Mouse (Mus musculus): ENCODE measurements around the gene Fsd1. TPM values are rescaled to one million over a fixed set of nuclear protein-coding genes. Genes with fewer than 3 reads are reported as not detected.

Gene Fsd1
- polyA plus RNA-seq, 1 experiment from 2014 or later, result 5.2 TPM

DNA sequence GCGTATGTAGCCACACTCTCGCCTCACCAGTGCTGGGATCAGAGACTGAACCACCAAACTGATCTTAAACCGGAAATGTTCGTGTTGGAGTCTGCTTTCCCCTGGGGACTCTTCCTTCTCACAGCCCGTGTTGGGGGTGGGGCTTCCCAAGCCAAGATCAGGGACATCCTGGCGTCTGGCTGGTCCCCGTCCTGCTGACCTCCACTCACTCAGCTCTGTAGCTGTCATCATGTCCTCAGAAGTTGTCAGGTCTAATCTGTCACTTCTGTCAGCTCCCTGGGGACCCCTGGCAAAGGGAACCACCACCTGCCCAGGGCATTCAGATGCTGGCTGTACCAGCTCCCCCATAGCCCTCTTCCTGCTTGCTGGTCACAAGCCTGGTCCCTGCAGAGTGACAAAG is 18.1 kb upstream of the Fsd1 start:
- H3K4me1 ChIP-seq (ENCODE audit: control insufficient read depth, insufficient read depth, low read length), result peaks cover 27% of the 10 kb centered on the region
- no peaks in the 10 kb centered on the region; the same call in 1 of the 2 replicates for H3K36me3 ChIP-seq (ENCODE audit: control insufficient read depth, insufficient read depth, low read length)
- H3K4me3 ChIP-seq (ENCODE audit: low read depth, low read length), result no peak overlapping the region
- no peak for ATAC-seq (replicated peaks; ENCODE audit: insufficient number of reproducible peaks, low FRiP score, low TSS enrichment)
- 28% methylated on average over 7 of the region's 7 CpGs for WGBS (ENCODE audit: insufficient replicate concordance)
- H3K9ac ChIP-seq (ENCODE audit: low read depth, low read length), result peak overlapping the region; percentile 43; the same call in 1 of the 2 replicates
- peak overlapping the region; percentile 11; the same call in 1 of the 2 replicates for H3K27ac ChIP-seq (ENCODE audit: low read depth, low read length)
- no peaks in the 10 kb centered on the region for H3K9me3 ChIP-seq (replicated peaks; ENCODE audit: control insufficient read depth, low read length)
- H3K4me2 ChIP-seq, result no peak overlapping the region
- peaks cover 8% of the 10 kb centered on the region; the same call in 1 of the 2 replicates for H3K27me3 ChIP-seq (ENCODE audit: control insufficient read depth, insufficient read depth, low read length)

GRCm38 (mm10) chr17:55969560-55969959 is 16.7 kb upstream of the Fsd1 start:
- ATAC-seq (replicated peaks; ENCODE audit: insufficient number of reproducible peaks, low FRiP score, low TSS enrichment), result no peak
- Histone ChIP-seq H3K9me3 (replicated peaks; ENCODE audit: control insufficient read depth, low read length) (no peaks in the 10 kb centered on the region), H3K9ac (ENCODE audit: low read depth, low read length) (no peak overlapping the region), H3K4me2 (peak overlapping the region; percentile 1; the same call in 1 of the 2 replicates), H3K4me3 (ENCODE audit: low read depth, low read length) (peak overlapping the region; percentile 49; the same call in 1 of the 2 replicates), H3K27me3 (ENCODE audit: control insufficient read depth, insufficient read depth, low read length) (peaks cover 11% of the 10 kb centered on the region; the same call in 1 of the 2 replicates), H3K4me1 (ENCODE audit: control insufficient read depth, insufficient read depth, low read length) (peaks cover 27% of the 10 kb centered on the region), H3K27ac (ENCODE audit: low read depth, low read length) (no peak overlapping the region), H3K36me3 (ENCODE audit: control insufficient read depth, insufficient read depth, low read length) (no peaks in the 10 kb centered on the region; the same call in 1 of the 2 replicates)
- 38% methylated on average over 14 of the region's 14 CpGs for WGBS (ENCODE audit: insufficient replicate concordance)

DNA sequence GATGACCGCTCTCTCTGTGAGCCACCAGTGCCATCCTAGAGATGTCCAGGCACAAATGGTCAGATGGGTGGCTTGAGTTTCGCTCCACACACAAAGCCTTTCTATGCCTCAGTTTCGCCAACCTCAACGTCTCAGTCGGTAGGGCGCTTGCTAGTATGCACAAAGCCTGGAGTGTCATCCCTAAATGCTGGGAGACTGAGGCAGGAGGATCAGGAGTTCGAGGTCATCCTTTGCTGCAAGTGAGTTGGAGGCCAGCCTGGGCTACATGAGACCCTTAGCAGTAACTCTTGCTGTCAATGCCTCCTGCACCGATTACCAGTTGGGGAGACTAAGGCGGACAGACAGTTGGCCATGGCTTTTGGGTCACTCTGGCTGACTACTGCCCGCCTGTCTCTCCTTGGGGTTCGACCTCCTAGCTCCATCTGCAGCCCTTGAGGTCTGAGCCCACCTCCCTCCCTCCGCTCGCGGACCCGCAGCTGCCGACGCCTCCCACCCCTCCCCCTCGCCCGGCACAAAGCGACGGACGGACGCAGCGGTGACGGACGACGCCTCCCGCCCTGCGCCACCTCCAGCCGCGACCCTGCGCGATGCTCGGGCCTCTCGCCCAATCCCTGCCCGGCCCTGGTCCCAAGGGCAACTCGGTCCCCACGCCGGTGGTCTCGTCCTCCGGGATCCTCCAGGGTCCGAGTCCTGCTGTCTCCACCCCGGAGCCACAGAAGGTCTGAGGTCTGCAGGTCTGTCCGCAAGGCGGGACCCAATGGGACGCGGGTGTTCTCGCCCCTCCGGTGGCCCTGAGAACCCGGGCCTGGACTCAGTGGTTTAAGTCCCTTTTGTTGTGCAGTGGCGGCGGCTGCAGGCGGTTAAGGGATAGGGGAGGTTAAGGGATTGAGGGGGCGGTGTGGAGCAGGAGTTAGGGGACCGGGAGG is 16.1 kb upstream of the Fsd1 start, which contains the start of gene Shd:
Gene Shd, plus strand, starts transcription at position 502 of the 926 bp plus-strand sequence.
- Histone ChIP-seq H3K9me3 (replicated peaks; ENCODE audit: control insufficient read depth, low read length) (no peaks in the 10 kb centered on the region), H3K36me3 (ENCODE audit: control insufficient read depth, insufficient read depth, low read length) (no peaks in the 10 kb centered on the region; the same call in 1 of the 2 replicates), H3K27me3 (ENCODE audit: control insufficient read depth, insufficient read depth, low read length) (peaks cover 11% of the 10 kb centered on the region; the same call in 1 of the 2 replicates), H3K4me1 (ENCODE audit: control insufficient read depth, insufficient read depth, low read length) (peaks cover 27% of the 10 kb centered on the region), H3K4me3 (ENCODE audit: low read depth, low read length) (peak within 1 kb of the TSS; percentile 49), H3K9ac (ENCODE audit: low read depth, low read length) (peak within 1 kb of the TSS; percentile 66), H3K27ac (ENCODE audit: low read depth, low read length) (no peak within 1 kb of the TSS), H3K4me2 (peak within 1 kb of the TSS; percentile 82)
- 9% methylated on average over 55 of the region's 55 CpGs for WGBS (ENCODE audit: insufficient replicate concordance)
- ATAC-seq (replicated peaks; ENCODE audit: insufficient number of reproducible peaks, low FRiP score, low TSS enrichment), result peak; percentile 18

DNA sequence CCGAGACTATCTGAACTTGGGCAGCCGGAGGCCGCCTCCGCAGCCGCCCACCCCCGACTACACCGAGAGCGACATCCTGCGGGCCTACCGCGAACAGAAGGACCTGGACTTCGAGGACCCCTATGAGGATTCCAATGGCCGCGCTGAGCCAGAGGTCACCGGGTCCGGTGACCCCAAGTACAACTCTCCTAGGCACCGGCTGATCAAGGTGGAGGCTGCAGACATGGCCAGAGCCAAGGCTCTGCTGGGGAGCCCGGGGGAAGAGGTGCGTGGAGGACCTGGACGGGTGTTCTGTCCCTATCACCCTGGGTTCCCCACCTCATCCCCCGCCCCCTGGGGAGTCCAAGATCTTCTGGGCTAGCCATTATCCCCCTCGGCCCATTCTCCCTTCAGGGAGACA is 14.9 kb upstream of the Fsd1 start:
- peaks cover 27% of the 10 kb centered on the region for H3K4me1 ChIP-seq (ENCODE audit: control insufficient read depth, insufficient read depth, low read length)

DNA sequence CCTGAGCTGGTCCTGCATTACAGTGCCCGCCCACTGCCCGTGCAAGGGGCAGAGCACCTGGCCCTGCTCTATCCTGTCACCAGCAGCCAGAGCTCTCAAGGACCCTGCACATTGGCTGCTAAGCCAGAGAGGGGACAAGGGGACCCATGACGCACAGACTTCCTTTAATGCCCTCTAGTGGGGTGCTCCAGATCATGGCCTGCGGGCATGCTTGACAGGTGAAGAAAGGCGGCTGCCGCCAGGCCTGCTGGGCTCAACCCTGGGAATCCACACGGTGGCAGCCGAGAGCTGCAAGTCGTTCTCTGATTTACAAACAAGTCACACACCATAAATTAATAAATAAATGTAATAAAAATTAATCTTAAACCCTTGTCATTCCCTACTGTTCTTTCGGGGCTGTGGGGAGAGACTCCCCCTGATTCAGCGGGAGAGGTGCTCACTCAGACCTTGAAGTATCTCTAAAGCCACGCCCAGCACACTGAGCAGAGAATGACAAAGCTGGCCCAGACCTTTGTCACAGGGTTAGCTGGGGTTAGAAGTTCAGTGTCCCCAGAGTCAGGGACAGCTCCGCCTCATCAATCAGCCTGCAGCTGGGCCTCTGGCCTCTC is 9.9 kb upstream of the Fsd1 start:
- 21% methylated on average over 13 of the region's 13 CpGs for WGBS (ENCODE audit: insufficient replicate concordance)
- Histone ChIP-seq H3K4me1 (ENCODE audit: control insufficient read depth, insufficient read depth, low read length) (no peaks in the 10 kb centered on the region; the same call in 1 of the 2 replicates), H3K36me3 (ENCODE audit: control insufficient read depth, insufficient read depth, low read length) (no peaks in the 10 kb centered on the region), H3K9ac (ENCODE audit: low read depth, low read length) (no peak overlapping the region), H3K27me3 (ENCODE audit: control insufficient read depth, insufficient read depth, low read length) (peaks cover 7% of the 10 kb centered on the region; the same call in 1 of the 2 replicates), H3K4me3 (ENCODE audit: low read depth, low read length) (no peak overlapping the region), H3K4me2 (no peak overlapping the region; the same call in 1 of the 2 replicates), H3K9me3 (replicated peaks; ENCODE audit: control insufficient read depth, low read length) (no peaks in the 10 kb centered on the region), H3K27ac (ENCODE audit: low read depth, low read length) (no peak overlapping the region)
- ATAC-seq (replicated peaks; ENCODE audit: insufficient number of reproducible peaks, low FRiP score, low TSS enrichment), result no peak

More for the DNA sequence above, 14.9 kb upstream of the Fsd1 start:
- Histone ChIP-seq H3K36me3 (ENCODE audit: control insufficient read depth, insufficient read depth, low read length) (no peaks in the 10 kb centered on the region; the same call in 1 of the 2 replicates), H3K9ac (ENCODE audit: low read depth, low read length) (no peak overlapping the region), H3K27ac (ENCODE audit: low read depth, low read length) (no peak overlapping the region), H3K4me3 (ENCODE audit: low read depth, low read length) (peak overlapping the region; percentile 49), H3K27me3 (ENCODE audit: control insufficient read depth, insufficient read depth, low read length) (peaks cover 11% of the 10 kb centered on the region; the same call in 1 of the 2 replicates), H3K9me3 (replicated peaks; ENCODE audit: control insufficient read depth, low read length) (no peaks in the 10 kb centered on the region), H3K4me2 (peak overlapping the region; percentile 82)
- 31% methylated on average over 22 of the region's 22 CpGs for WGBS (ENCODE audit: insufficient replicate concordance)
- ATAC-seq (replicated peaks; ENCODE audit: insufficient number of reproducible peaks, low FRiP score, low TSS enrichment), result no peak

- no peak overlapping the region for H3K4me3 ChIP-seq (ENCODE audit: low read depth, low read length)
- H3K27ac ChIP-seq (ENCODE audit: low read depth, low read length), result no peak overlapping the region
- H3K9ac ChIP-seq (ENCODE audit: low read depth, low read length), result no peak overlapping the region
- no peak for ATAC-seq (replicated peaks; ENCODE audit: insufficient number of reproducible peaks, low FRiP score, low TSS enrichment)
- no peaks in the 10 kb centered on the region for H3K36me3 ChIP-seq (ENCODE audit: control insufficient read depth, insufficient read depth, low read length)
- no peaks in the 10 kb centered on the region for H3K9me3 ChIP-seq (replicated peaks; ENCODE audit: control insufficient read depth, low read length)
- WGBS (ENCODE audit: insufficient replicate concordance), result 55% methylated on average over 3 of the region's 3 CpGs
- H3K4me2 ChIP-seq, result no peak overlapping the region
- peaks cover 7% of the 10 kb centered on the region; the same call in 1 of the 2 replicates for H3K27me3 ChIP-seq (ENCODE audit: control insufficient read depth, insufficient read depth, low read length)
- no peaks in the 10 kb centered on the region; the same call in 1 of the 2 replicates for H3K4me1 ChIP-seq (ENCODE audit: control insufficient read depth, insufficient read depth, low read length)
These were observed 9.0 kb upstream of the Fsd1 start for GRCm38 (mm10) chr17:55977301-55977700.

GRCm38 (mm10) chr17:55990278-55990898 is 4.1 kb downstream of the Fsd1 start:
- no peak overlapping the region for H3K4me3 ChIP-seq (ENCODE audit: low read depth, low read length)
- no peaks in the 10 kb centered on the region for H3K9me3 ChIP-seq (replicated peaks; ENCODE audit: control insufficient read depth, low read length)
- WGBS (ENCODE audit: insufficient replicate concordance), result 70% methylated on average over 8 of the region's 8 CpGs
- H3K4me1 ChIP-seq (ENCODE audit: control insufficient read depth, insufficient read depth, low read length), result no peaks in the 10 kb centered on the region
- no peaks in the 10 kb centered on the region for H3K36me3 ChIP-seq (ENCODE audit: control insufficient read depth, insufficient read depth, low read length)
- H3K27ac ChIP-seq (ENCODE audit: low read depth, low read length), result no peak overlapping the region
- 0 out of 2 replicates have a peak, but pooled peaks have one; percentile 7 for ATAC-seq (replicated peaks; ENCODE audit: insufficient number of reproducible peaks, low FRiP score, low TSS enrichment)
- peaks cover 19% of the 10 kb centered on the region for H3K27me3 ChIP-seq (ENCODE audit: control insufficient read depth, insufficient read depth, low read length)
- H3K9ac ChIP-seq (ENCODE audit: low read depth, low read length), result no peak overlapping the region
- H3K4me2 ChIP-seq, result no peak overlapping the region

DNA sequence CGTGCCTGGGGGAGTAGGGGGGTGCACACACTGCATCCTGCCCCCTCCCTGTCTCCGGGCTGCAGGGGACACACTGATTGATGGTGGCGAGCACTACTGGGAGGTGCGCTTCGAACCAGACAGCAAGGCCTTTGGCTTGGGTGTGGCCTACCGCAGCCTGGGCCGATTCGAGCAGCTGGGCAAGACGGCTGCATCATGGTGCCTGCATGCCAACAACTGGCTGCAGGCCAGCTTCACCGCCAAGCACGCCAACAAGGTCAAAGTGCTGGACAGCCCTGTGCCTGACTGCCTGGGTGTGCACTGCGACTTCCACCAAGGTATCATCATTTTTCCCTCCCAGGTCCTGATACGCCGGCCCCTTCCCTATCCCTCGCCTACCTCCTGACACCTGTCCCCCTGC is 9.7 kb downstream of the Fsd1 start:
- no peak overlapping the region for H3K27ac ChIP-seq (ENCODE audit: low read depth, low read length)
- no peak overlapping the region for H3K9ac ChIP-seq (ENCODE audit: low read depth, low read length)
- H3K4me2 ChIP-seq, result no peak overlapping the region
- no peaks in the 10 kb centered on the region for H3K36me3 ChIP-seq (ENCODE audit: control insufficient read depth, insufficient read depth, low read length)
- H3K27me3 ChIP-seq (ENCODE audit: control insufficient read depth, insufficient read depth, low read length), result peaks cover 13% of the 10 kb centered on the region
- no peak for ATAC-seq (replicated peaks; ENCODE audit: insufficient number of reproducible peaks, low FRiP score, low TSS enrichment)
- 85% methylated on average over 15 of the region's 15 CpGs for WGBS (ENCODE audit: insufficient replicate concordance)
- no peak overlapping the region for H3K4me3 ChIP-seq (ENCODE audit: low read depth, low read length)
- no peaks in the 10 kb centered on the region for H3K4me1 ChIP-seq (ENCODE audit: control insufficient read depth, insufficient read depth, low read length)
- no peaks in the 10 kb centered on the region for H3K9me3 ChIP-seq (replicated peaks; ENCODE audit: control insufficient read depth, low read length)
